Mouse (Mus musculus): Measurements from ENCODE around the gene Plekhj1.

GRCm38 (mm10) chr10:80831136-80831535 lies 32.7 kb upstream of the Plekhj1 start:
- TF ChIP-seq GATA1 (IDR thresholded peaks at IDR 0.05; ENCODE audit: borderline replicate concordance, low read length) (no peak), FLI1 (IDR thresholded peaks at IDR 0.05; ENCODE audit: low read length) (no peak)

Measured in megakaryocyte, embryonic 14.5 days (primary cell).